Mouse (Mus musculus) gastrocnemius, postnatal 14 days (tissue): ENCODE data around the gene Pycard. TPM values are rescaled to one million over a fixed set of nuclear protein-coding genes. Genes with fewer than 3 reads are reported as not detected.
A peak's percentile ranks its signal among the peaks of the same experiment; 100 is the strongest.
"Not testable (repeated sequence)": the region's sequence is repeated elsewhere in the genome, so short reads cannot be mapped to it uniquely, and the experiment has no call there.

ENCODE experiments used
- DNase-seq: peaks from one replicate; pipeline ENCODE4 v3.0.0; 2021; ENCODE audit warnings: mixed read lengths
- intact Hi-C: fragments of 180-260 bp; cut with DNase I; formaldehyde crosslinking; loops from one replicate; pipeline ENCODE4 v1.15.1; 2025; ENCODE audit warnings: low total_unique reads
- total RNA-seq, 2 experiments: library from RNA; stranded (reverse); gene quantifications; 2 replicates each; pipeline ENCODE4 v1.2.3; 2021

The Pycard gene
- total RNA-seq, 2 experiments from 2014 or later: 1.8 to 1.9 TPM

DNA sequence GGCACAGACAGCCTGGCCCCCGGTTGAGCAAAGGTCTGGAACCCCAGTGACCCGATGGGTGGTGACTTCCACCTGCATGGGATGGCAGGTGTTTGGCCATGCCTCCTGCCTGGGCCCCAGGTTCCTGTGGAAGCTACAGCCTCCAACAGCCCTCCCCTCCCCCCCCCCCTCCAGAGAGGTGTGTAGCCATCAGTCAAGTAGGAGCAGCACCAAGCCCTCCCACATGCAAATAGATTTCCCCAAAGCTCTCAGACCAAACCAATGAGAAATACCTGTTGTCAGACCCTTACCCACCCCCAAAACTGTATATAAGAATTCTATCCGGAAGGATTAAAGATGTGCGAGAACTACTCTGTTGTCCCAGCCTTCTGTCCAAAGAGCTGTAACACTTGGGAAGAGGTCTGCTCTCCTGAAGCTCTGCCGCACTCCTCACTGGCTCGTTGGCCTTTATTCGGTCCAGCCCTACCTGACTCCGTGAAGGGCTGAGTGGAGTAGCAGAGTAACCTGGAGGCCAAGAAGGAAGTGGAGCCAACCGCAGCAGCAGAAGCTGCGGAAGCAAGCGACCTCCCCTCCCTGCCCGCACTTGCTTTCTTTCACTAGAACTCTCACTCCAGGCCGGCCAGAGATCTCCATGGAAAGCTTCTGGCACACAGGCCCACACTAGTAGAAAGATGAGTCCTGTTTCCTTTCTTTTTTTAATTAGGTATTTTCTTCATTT is 40.6 kb downstream of the Pycard start:
- no peak for DNase-seq
- intact Hi-C loops: no loop called here

DNA sequence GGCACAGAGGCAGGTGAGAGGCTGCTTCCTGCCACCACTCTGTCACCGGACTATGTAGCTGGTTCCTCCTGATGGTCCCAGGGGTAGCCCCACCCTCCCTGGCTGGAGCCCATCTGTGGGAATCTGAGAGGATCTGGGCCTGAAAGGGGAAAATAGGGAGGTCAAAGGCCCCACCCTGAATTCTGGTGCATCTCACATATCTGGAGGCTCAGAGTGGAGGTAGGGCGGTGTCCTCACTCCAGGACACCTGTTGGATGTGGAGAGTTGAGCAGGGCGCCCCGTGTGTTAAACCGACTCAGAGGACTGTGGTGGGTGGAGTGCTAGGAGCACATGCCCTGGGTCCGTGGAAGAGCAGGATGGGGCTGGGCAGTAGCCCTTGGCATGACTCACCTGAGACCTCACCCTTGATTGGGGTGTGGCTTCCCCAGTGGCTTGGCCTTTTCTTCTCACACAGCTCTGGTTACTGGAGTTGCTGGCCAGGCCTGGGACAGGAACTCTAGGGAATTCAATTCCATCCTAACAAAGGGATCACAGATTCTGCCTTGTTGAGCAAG is 47.1 kb downstream of the Pycard start, which contains the start of gene Prss36:
TSS of gene Prss36 (minus strand) at position 256 of the 554 bp plus-strand sequence.
- DNase-seq: no peak
- intact Hi-C loops: no loop called here

DNA sequence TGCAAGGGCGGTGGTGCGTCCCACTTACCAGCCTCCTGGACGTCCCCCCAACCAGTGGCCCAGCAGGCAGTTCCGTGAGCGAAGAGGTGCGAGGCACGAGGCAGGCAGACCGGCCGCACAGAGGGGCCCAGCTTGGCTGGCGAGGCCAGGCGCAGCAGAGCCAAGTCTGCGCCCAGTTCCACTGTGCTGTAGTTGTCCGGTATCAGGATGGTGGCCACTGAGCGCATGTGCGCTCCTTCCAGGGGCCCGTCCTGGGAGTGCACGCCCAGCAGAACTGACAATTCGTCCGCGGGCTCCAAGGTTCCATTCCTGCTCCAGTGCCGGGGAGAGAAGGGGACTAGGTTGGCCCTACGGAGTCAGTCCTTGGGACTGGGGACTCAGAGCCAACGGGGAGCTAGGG is 49.1 kb downstream of the Pycard start:
- intact Hi-C loops: no loop called here
- DNase-seq: peak; percentile 22

DNA sequence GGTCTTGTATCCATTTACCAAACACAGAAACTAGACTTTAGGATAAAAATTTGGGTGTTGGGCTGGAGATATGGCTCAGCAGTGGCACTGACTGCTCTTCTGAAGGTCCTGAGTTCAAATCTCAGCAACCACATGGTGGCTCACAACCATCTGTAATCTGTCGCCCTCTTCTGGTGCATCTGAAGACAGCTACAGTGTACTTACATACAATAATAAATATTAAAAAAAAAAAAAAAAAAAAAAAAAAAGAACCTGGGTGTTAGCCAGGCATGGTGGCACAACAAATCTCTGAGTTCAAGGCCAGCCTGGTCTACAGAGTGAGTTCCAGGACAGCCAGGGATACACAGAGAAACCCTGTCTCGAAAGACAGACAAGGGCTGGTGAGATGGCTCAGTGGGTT is 51.6 kb downstream of the Pycard start:
- intact Hi-C loops, DNase-seq: not testable (repeated sequence)

Other genes starting within 250 kb of the Pycard start
- gene Fbxl19, start 249.3 kb downstream of the Pycard start, total RNA-seq: 1 to 10 TPM; 2.4 to 3.1 TPM
- gene Orai3, start 224.1 kb downstream of the Pycard start, total RNA-seq: 1 to 10 TPM; 8.1 to 9.2 TPM
- gene Setd1a, start 217.2 kb downstream of the Pycard start, total RNA-seq: 10 to 100 TPM; 15.6 to 17.4 TPM
- gene Gm49388, start 208.3 kb downstream of the Pycard start, total RNA-seq: 1 to 10 TPM in 1 of 2 experiments, under 1 TPM in 1; 0.88 to 1.8 TPM
- 1 to 10 TPM; 6.9 to 8.1 TPM for gene Hsd3b7, start 193.3 kb downstream of the Pycard start, total RNA-seq
- 10 to 100 TPM; 46.9 to 49.9 TPM for gene Stx4a, start 169.6 kb downstream of the Pycard start, total RNA-seq
- gene Stx1b, start 169.3 kb downstream of the Pycard start, total RNA-seq: 1 to 10 TPM; 1.1 to 2.2 TPM
- gene Zfp646, start 117.6 kb downstream of the Pycard start, total RNA-seq: 10 to 100 TPM; 13.6 to 13.9 TPM
- 1 to 10 TPM; 4.6 to 4.9 TPM for gene Zfp668, start 117.0 kb downstream of the Pycard start, total RNA-seq
- 1 to 10 TPM in 1 of 2 experiments, under 1 TPM in 1; 0.90 to 1.1 TPM for gene Prss53, start 102.9 kb downstream of the Pycard start, total RNA-seq
- gene Gm21974, start 98.4 kb downstream of the Pycard start, total RNA-seq: not detected
- 10 to 100 TPM; 23.4 to 30.0 TPM for gene Vkorc1, start 98.2 kb downstream of the Pycard start, total RNA-seq
- gene Bckdk, start 89.8 kb downstream of the Pycard start, total RNA-seq: 100 to 1,000 TPM; 103 to 113 TPM
- 10 to 100 TPM; 12.5 to 15.2 TPM for gene Kat8, start 81.4 kb downstream of the Pycard start, total RNA-seq
- gene Prss8, start 63.8 kb downstream of the Pycard start, total RNA-seq: not detected
- gene Prss36, start 47.1 kb downstream of the Pycard start, total RNA-seq: 1 to 10 TPM; 6.5 to 8.2 TPM
- 100 to 1,000 TPM; 111 to 123 TPM for gene Fus, start 26.4 kb downstream of the Pycard start, total RNA-seq
- 100 to 1,000 TPM; 246 TPM for gene Trim72, start 10.1 kb upstream of the Pycard start, total RNA-seq
- 1 to 10 TPM; 1.7 to 1.8 TPM for gene Itgam, start 68.8 kb upstream of the Pycard start, total RNA-seq
- gene Gm49368, start 68.8 kb upstream of the Pycard start, total RNA-seq: not detected
- gene Itgax, start 135.7 kb upstream of the Pycard start, total RNA-seq: under 1 TPM; 0.23 to 0.27 TPM
- not detected for gene Itgad, start 160.5 kb upstream of the Pycard start, total RNA-seq
- gene Cox6a2, start 212.5 kb upstream of the Pycard start, total RNA-seq: 1,000 to 10,000 TPM; 1,122 to 1,196 TPM
- gene Armc5, start 243.5 kb upstream of the Pycard start, total RNA-seq: 1 to 10 TPM; 8.3 to 9.8 TPM
- gene 9130023H24Rik, start 244.2 kb upstream of the Pycard start, total RNA-seq: 1 to 10 TPM; 2.6 to 3.5 TPM